Mouse (Mus musculus): ENCODE results near the gene Frat1. TPM values are rescaled to one million over a fixed set of nuclear protein-coding genes. Genes with fewer than 3 reads are reported as not detected.

Frat1 gene
- polyA plus RNA-seq, 1 experiment from 2014 or later = 18.2 TPM

GRCm38 (mm10) chr19:41810074-41810473 lies 19.7 kb upstream of the Frat1 start:
- H3K4me3 ChIP-seq (ENCODE audit: low read length) = no peak overlapping the region
- H3K9ac ChIP-seq (ENCODE audit: low read depth, low read length) = no peak overlapping the region
- ATAC-seq = no peak
- 78% methylated on average over 5 of the region's 5 CpGs for WGBS
- H3K36me3 ChIP-seq (ENCODE audit: control insufficient read depth, insufficient read depth, low read length) = no peaks in the 10 kb centered on the region
- no peak overlapping the region for H3K27ac ChIP-seq (ENCODE audit: low read depth, low read length)
- no peaks in the 10 kb centered on the region for H3K4me1 ChIP-seq (ENCODE audit: control insufficient read depth, insufficient read depth, low read depth, low read length)
- H3K4me2 ChIP-seq (ENCODE audit: low read length) = no peak overlapping the region
- H3K27me3 ChIP-seq (replicated peaks; ENCODE audit: control insufficient read depth, insufficient read depth, low read length) = no peaks in the 10 kb centered on the region
- no peaks in the 10 kb centered on the region for H3K9me3 ChIP-seq (ENCODE audit: control insufficient read depth, low read length)

GRCm38 (mm10) chr19:41812525-41812924 lies 17.2 kb upstream of the Frat1 start:
- Histone ChIP-seq H3K27me3 (replicated peaks; ENCODE audit: control insufficient read depth, insufficient read depth, low read length) (no peaks in the 10 kb centered on the region), H3K9me3 (ENCODE audit: control insufficient read depth, low read length) (no peaks in the 10 kb centered on the region), H3K9ac (ENCODE audit: low read depth, low read length) (no peak overlapping the region), H3K4me3 (ENCODE audit: low read length) (no peak overlapping the region), H3K4me1 (ENCODE audit: control insufficient read depth, insufficient read depth, low read depth, low read length) (no peaks in the 10 kb centered on the region), H3K4me2 (ENCODE audit: low read length) (no peak overlapping the region), H3K27ac (ENCODE audit: low read depth, low read length) (no peak overlapping the region), H3K36me3 (ENCODE audit: control insufficient read depth, insufficient read depth, low read length) (no peaks in the 10 kb centered on the region)
- ATAC-seq = no peak
- WGBS = 94% methylated on average over 10 of the region's 10 CpGs

- H3K27ac ChIP-seq (ENCODE audit: low read depth, low read length) = no peak overlapping the region
- no peaks in the 10 kb centered on the region for H3K36me3 ChIP-seq (ENCODE audit: control insufficient read depth, insufficient read depth, low read length)
- no peaks in the 10 kb centered on the region for H3K9me3 ChIP-seq (ENCODE audit: control insufficient read depth, low read length)
- no peak overlapping the region for H3K9ac ChIP-seq (ENCODE audit: low read depth, low read length)
- no peak overlapping the region for H3K4me2 ChIP-seq (ENCODE audit: low read length)
- ATAC-seq = no peak
- H3K27me3 ChIP-seq (replicated peaks; ENCODE audit: control insufficient read depth, insufficient read depth, low read length) = no peaks in the 10 kb centered on the region
- H3K4me1 ChIP-seq (ENCODE audit: control insufficient read depth, insufficient read depth, low read depth, low read length) = no peaks in the 10 kb centered on the region
- H3K4me3 ChIP-seq (ENCODE audit: low read length) = no peak overlapping the region
- WGBS = 88% methylated on average over 4 of the region's 4 CpGs
These were observed 16.4 kb upstream of the Frat1 start for GRCm38 (mm10) chr19:41813374-41813773.

GRCm38 (mm10) chr19:41816410-41816809 lies 13.4 kb upstream of the Frat1 start:
- H3K4me1 ChIP-seq (ENCODE audit: control insufficient read depth, insufficient read depth, low read depth, low read length) = no peaks in the 10 kb centered on the region
- ATAC-seq = no peak
- H3K27ac ChIP-seq (ENCODE audit: low read depth, low read length) = no peak overlapping the region
- H3K36me3 ChIP-seq (ENCODE audit: control insufficient read depth, insufficient read depth, low read length) = no peaks in the 10 kb centered on the region
- no peak overlapping the region for H3K4me3 ChIP-seq (ENCODE audit: low read length)
- no peak overlapping the region for H3K9ac ChIP-seq (ENCODE audit: low read depth, low read length)
- no peaks in the 10 kb centered on the region for H3K27me3 ChIP-seq (replicated peaks; ENCODE audit: control insufficient read depth, insufficient read depth, low read length)
- no peak overlapping the region for H3K4me2 ChIP-seq (ENCODE audit: low read length)
- H3K9me3 ChIP-seq (ENCODE audit: control insufficient read depth, low read length) = no peaks in the 10 kb centered on the region
- 77% methylated on average over 5 of the region's 5 CpGs for WGBS

- H3K36me3 ChIP-seq (ENCODE audit: control insufficient read depth, insufficient read depth, low read length) = no peaks in the 10 kb centered on the region
- no peaks in the 10 kb centered on the region for H3K9me3 ChIP-seq (ENCODE audit: control insufficient read depth, low read length)
- no peak overlapping the region for H3K9ac ChIP-seq (ENCODE audit: low read depth, low read length)
- no peak for ATAC-seq
- no peak overlapping the region for H3K27ac ChIP-seq (ENCODE audit: low read depth, low read length)
- H3K4me1 ChIP-seq (ENCODE audit: control insufficient read depth, insufficient read depth, low read depth, low read length) = no peaks in the 10 kb centered on the region
- no peak overlapping the region for H3K4me2 ChIP-seq (ENCODE audit: low read length)
- WGBS = 68% methylated on average over 5 of the region's 5 CpGs
- no peak overlapping the region for H3K4me3 ChIP-seq (ENCODE audit: low read length)
- no peaks in the 10 kb centered on the region for H3K27me3 ChIP-seq (replicated peaks; ENCODE audit: control insufficient read depth, insufficient read depth, low read length)
These were observed 12.9 kb upstream of the Frat1 start for GRCm38 (mm10) chr19:41816915-41817314.

- H3K4me1 ChIP-seq (ENCODE audit: control insufficient read depth, insufficient read depth, low read depth, low read length) = no peaks in the 10 kb centered on the region
- 60% methylated on average over 10 of the region's 10 CpGs for WGBS
- H3K27ac ChIP-seq (ENCODE audit: low read depth, low read length) = no peak overlapping the region
- no peaks in the 10 kb centered on the region for H3K36me3 ChIP-seq (ENCODE audit: control insufficient read depth, insufficient read depth, low read length)
- no peak for ATAC-seq
- H3K4me3 ChIP-seq (ENCODE audit: low read length) = no peak overlapping the region
- no peaks in the 10 kb centered on the region for H3K27me3 ChIP-seq (replicated peaks; ENCODE audit: control insufficient read depth, insufficient read depth, low read length)
- H3K9me3 ChIP-seq (ENCODE audit: control insufficient read depth, low read length) = no peaks in the 10 kb centered on the region
- H3K9ac ChIP-seq (ENCODE audit: low read depth, low read length) = no peak overlapping the region
- H3K4me2 ChIP-seq (ENCODE audit: low read length) = no peak overlapping the region
These were observed 12.4 kb upstream of the Frat1 start for GRCm38 (mm10) chr19:41817325-41817724.

GRCm38 (mm10) chr19:41818749-41819148 lies 11.0 kb upstream of the Frat1 start:
- WGBS = 85% methylated on average over 4 of the region's 4 CpGs
- no peaks in the 10 kb centered on the region for H3K36me3 ChIP-seq (ENCODE audit: control insufficient read depth, insufficient read depth, low read length)
- H3K27me3 ChIP-seq (replicated peaks; ENCODE audit: control insufficient read depth, insufficient read depth, low read length) = no peaks in the 10 kb centered on the region
- no peak overlapping the region for H3K9ac ChIP-seq (ENCODE audit: low read depth, low read length)
- no peak overlapping the region for H3K4me2 ChIP-seq (ENCODE audit: low read length)
- no peak overlapping the region for H3K27ac ChIP-seq (ENCODE audit: low read depth, low read length)
- no peak overlapping the region for H3K4me3 ChIP-seq (ENCODE audit: low read length)
- H3K4me1 ChIP-seq (ENCODE audit: control insufficient read depth, insufficient read depth, low read depth, low read length) = no peaks in the 10 kb centered on the region
- ATAC-seq = no peak
- H3K9me3 ChIP-seq (ENCODE audit: control insufficient read depth, low read length) = no peaks in the 10 kb centered on the region

- Histone ChIP-seq H3K36me3 (ENCODE audit: control insufficient read depth, insufficient read depth, low read length) (no peaks in the 10 kb centered on the region), H3K27me3 (replicated peaks; ENCODE audit: control insufficient read depth, insufficient read depth, low read length) (no peaks in the 10 kb centered on the region), H3K9ac (ENCODE audit: low read depth, low read length) (no peak overlapping the region), H3K4me2 (ENCODE audit: low read length) (no peak overlapping the region), H3K27ac (ENCODE audit: low read depth, low read length) (no peak overlapping the region), H3K4me1 (ENCODE audit: control insufficient read depth, insufficient read depth, low read depth, low read length) (no peaks in the 10 kb centered on the region), H3K9me3 (ENCODE audit: control insufficient read depth, low read length) (no peaks in the 10 kb centered on the region), H3K4me3 (ENCODE audit: low read length) (no peak overlapping the region)
- ATAC-seq = no peak
- WGBS = 14% methylated on average over 5 of the region's 5 CpGs
These were observed 8.3 kb upstream of the Frat1 start for GRCm38 (mm10) chr19:41821436-41821835.

GRCm38 (mm10) chr19:41822589-41822988 lies 7.2 kb upstream of the Frat1 start:
- no peaks in the 10 kb centered on the region for H3K36me3 ChIP-seq (ENCODE audit: control insufficient read depth, insufficient read depth, low read length)
- WGBS = 92% methylated on average over 1 of the region's 1 CpGs
- H3K4me3 ChIP-seq (ENCODE audit: low read length) = no peak overlapping the region
- ATAC-seq = no peak
- no peaks in the 10 kb centered on the region for H3K9me3 ChIP-seq (ENCODE audit: control insufficient read depth, low read length)
- no peak overlapping the region for H3K9ac ChIP-seq (ENCODE audit: low read depth, low read length)
- no peak overlapping the region for H3K27ac ChIP-seq (ENCODE audit: low read depth, low read length)
- no peaks in the 10 kb centered on the region for H3K27me3 ChIP-seq (replicated peaks; ENCODE audit: control insufficient read depth, insufficient read depth, low read length)
- no peaks in the 10 kb centered on the region for H3K4me1 ChIP-seq (ENCODE audit: control insufficient read depth, insufficient read depth, low read depth, low read length)
- H3K4me2 ChIP-seq (ENCODE audit: low read length) = no peak overlapping the region

- Histone ChIP-seq H3K27ac (ENCODE audit: low read depth, low read length) (no peak overlapping the region), H3K4me2 (ENCODE audit: low read length) (no peak overlapping the region), H3K4me3 (ENCODE audit: low read length) (no peak overlapping the region), H3K4me1 (ENCODE audit: control insufficient read depth, insufficient read depth, low read depth, low read length) (no peaks in the 10 kb centered on the region), H3K9ac (ENCODE audit: low read depth, low read length) (no peak overlapping the region), H3K27me3 (replicated peaks; ENCODE audit: control insufficient read depth, insufficient read depth, low read length) (no peaks in the 10 kb centered on the region), H3K36me3 (ENCODE audit: control insufficient read depth, insufficient read depth, low read length) (no peaks in the 10 kb centered on the region), H3K9me3 (ENCODE audit: control insufficient read depth, low read length) (no peaks in the 10 kb centered on the region)
- no peak for ATAC-seq
- whole genome bisulfite sequencing = 84% methylated on average over 5 of the region's 5 CpGs
These were observed 4.8 kb upstream of the Frat1 start for GRCm38 (mm10) chr19:41824950-41825349.

All from hindbrain, embryonic 16.5 days (tissue).